Mouse (Mus musculus) ovary, postnatal 36 days (tissue): ENCODE measurements around the gene Spsb2.
"Not testable (repeated sequence)": the region's sequence is repeated elsewhere in the genome, so short reads cannot be mapped to it uniquely, and the experiment has no call there.

Experiments
- DNase-seq: peaks from one replicate; pipeline ENCODE4 v3.0.0; 2022; ENCODE audit warnings: low spot score, mixed read lengths

The Spsb2 gene

GRCm38 (mm10) chr6:124808358-124809012 is at the start of gene Spsb2:
TSS of gene Spsb2 (plus strand) at chr6:124808661.
- peak; percentile 80 for DNase-seq

DNA sequence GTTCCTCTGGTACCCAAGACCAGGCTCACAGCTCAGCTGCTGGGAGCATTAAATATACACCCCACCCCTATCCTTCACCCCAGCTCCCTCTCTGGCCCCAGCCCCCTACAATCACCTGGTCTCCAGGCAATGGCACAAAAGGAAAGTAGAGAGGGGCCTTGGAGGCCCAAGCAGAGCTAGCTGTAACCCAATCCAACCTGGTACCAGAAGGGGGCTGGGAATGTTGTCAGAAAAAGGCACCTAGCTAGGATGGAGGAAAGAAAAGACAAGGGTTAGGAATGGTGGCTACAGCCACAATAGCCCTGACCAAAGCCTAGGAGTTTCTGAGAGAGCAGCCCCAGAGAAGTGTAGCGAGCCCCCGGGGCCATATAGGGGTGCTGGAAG is 49.6 kb upstream of the Spsb2 start:
- no peak for DNase-seq

- peak; percentile 80 for DNase-seq
Measured at GRCm38 (mm10) chr6:124759259-124759658, 49.2 kb upstream of the Spsb2 start.

- DNase-seq, result no peak
Measured at GRCm38 (mm10) chr6:124765951-124766350, 42.5 kb upstream of the Spsb2 start.

DNA sequence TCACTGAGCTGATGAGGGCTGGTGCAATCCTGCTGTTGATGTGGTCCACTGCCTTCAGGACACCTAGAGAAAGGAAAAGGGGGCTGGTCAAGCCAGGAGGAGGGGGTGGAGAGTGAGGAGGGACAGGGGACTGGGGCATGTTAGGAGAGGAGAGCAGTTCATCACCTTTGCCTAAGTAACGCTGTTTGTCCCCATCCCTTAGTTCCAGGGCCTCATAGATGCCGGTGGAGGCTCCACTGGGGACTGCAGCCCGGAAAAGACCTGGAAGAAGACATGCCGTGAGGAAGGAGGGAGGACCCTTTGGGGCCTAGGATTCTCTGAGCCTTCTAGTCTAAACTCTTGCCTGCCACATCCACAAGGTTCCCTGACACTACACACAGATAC is 40.9 kb upstream of the Spsb2 start:
- no peak for DNase-seq

DNA sequence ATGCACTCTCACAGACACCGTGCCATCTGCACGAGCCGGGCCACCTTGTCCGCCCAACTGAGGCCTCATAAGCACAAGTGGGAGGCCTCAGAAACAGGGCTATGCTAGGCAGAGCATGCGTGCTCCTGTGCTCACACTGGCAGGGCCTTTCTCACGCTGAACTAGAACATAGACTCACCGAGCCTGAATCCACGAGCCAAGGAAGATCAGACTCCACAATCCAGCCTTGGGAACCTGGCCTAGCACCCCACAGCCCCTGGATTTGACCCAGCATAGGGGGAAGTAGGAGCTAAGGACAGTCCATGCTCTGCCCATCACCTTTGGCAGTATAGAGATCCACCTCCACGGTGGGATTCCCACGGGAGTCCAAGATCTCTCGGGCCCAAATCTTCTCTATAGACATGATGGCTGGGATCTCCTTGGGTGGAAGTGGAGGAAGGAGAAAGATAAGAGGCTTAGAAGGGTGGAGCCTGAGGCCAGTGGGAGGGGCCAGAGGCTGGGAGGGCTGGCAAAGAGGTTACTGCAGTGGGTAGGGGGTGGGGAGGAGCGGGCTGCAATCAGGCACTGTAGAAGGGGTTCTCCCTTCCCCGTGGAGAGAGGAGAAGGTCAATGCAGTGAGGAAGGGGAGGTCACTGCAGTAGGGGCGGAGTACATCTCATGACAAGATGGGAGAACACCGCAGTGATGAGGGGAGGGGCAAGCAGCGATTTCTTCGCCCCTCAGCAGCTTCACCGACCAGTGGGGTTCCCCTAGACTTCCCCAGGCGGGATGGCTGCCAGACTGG is 40.3 kb upstream of the Spsb2 start:
- DNase-seq, result no peak

GRCm38 (mm10) chr6:124768704-124769044 is 39.8 kb upstream of the Spsb2 start:
- no peak for DNase-seq

DNA sequence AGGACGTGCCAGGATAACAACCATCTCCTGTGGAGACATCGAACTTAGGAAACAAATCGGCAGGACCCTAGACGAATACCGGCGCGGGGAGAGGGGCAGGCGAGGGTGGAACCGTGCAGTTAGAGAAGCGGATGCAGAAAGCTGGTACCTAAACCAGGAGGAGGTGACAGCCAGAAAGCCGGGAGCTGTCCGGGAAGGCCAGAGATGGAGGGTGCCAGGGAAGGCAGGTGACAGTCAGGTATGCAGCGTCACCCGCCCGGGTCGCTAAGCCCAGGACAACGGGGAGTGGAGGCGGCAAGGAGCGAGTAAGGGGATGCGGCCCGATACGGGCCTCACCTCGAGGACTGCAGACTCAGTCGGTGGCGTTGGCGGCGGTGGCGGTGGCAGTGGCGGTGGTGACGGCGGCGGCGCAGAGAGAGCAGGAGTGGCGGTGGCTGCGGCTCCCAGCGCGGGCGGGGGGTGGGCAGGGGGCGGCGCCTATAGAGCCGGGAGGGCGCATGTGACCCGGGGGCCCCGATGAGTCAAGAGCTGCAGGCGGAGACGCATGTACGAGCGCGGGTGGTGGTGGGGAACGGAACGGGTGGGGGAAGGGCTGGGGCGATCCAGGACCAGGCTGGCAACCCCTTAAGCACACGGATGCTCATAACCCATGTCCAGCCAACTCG is 39.2 kb upstream of the Spsb2 start, which contains the start of gene Eno2:
Gene Eno2, minus strand, starts transcription at position 573 of the 665 bp plus-strand sequence.
- DNase-seq, result no peak

- DNase-seq, result no peak
Measured at GRCm38 (mm10) chr6:124770013-124770412, 38.4 kb upstream of the Spsb2 start.

DNA sequence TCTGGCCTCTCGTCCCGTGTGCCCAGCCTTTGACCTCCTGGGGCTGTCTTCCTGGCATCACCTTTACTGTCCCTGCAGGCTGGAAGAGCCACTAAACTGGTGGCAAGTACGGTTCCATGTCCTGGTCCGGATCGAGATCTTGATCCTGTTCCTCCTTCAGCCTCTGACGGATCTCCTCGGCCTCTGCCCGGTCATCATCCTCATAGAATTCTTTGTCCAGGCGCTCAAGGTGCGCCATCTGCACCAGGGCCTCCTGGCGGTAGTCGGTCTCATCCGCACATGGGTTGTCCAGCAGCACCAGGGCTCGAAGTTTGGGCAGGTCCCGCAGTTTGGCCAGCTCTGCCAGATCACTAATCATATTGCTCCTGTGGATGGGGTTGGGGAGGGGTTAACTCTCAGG is 38.0 kb upstream of the Spsb2 start:
- DNase-seq, result no peak

GRCm38 (mm10) chr6:124779222-124779983 is 29.1 kb upstream of the Spsb2 start, which contains the start of gene Lrrc23:
TSS of gene Lrrc23 (minus strand) at chr6:124779727.
- peak; percentile 44 for DNase-seq

DNA sequence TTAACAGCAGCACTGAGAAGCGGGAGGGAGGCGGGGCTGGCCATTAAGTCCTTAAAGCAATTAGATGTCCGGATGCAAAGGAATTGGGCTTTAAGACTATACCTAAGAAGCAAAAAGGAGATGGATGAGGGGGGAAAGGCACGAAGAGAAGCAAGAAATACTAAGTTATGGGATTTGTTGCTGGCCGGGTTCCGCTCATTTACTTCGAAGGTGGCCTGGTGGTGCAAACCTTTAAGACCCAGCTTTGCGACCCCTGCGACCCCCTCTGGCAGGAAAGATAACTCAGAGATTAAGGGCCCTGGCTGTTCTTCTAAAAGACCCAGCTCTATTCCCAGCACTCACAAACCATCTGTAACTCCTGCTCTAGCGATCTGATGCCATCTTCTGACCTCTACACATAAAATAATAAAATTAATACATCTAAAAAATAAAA is 28.5 kb upstream of the Spsb2 start:
- DNase-seq, result no peak

DNA sequence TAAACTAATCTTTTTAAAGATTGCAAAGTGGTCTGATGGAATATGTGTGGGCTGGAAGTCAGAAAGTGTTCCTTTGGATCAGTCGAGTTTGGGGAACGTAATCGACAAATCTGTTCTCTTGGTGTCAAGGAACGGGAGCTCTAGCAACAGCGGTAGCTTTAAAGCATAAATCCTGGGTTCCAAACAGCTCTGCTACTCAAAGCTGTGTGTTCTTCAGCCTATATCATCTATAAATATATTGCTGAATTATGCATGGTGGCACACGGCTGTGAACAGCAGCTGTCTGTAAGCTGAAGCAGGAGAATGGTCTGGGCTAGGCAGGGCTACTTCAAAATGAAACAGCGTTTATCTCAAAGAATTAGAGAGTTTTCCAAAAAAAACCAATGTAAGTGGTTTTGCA is 27.5 kb upstream of the Spsb2 start:
- no peak for DNase-seq

DNA sequence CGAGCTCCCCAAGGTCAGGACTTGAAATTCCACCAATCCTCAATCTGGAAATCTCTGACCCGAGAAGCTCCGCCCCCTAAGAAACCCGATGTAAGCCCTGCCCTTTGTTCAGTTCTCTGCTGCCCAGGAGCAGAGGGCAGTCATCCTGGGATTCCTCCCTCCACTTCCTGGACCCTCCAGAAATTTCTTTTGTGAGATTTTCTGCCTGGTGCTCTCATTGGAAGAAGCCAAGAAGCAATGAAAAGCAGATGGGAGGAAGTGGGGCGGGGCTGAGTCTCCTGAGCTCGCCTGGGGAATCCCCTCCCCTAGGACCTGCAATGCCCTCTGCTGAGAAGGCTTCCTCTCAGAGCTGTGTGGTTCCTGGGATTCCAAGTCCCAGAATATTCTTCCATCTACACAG is 26.0 kb upstream of the Spsb2 start:
- no peak for DNase-seq

GRCm38 (mm10) chr6:124786756-124787420 is 21.6 kb upstream of the Spsb2 start:
- no peak for DNase-seq

GRCm38 (mm10) chr6:124787722-124788121 is 20.7 kb upstream of the Spsb2 start:
- no peak for DNase-seq

GRCm38 (mm10) chr6:124789519-124789918 is 18.9 kb upstream of the Spsb2 start:
- DNase-seq, result no peak

DNA sequence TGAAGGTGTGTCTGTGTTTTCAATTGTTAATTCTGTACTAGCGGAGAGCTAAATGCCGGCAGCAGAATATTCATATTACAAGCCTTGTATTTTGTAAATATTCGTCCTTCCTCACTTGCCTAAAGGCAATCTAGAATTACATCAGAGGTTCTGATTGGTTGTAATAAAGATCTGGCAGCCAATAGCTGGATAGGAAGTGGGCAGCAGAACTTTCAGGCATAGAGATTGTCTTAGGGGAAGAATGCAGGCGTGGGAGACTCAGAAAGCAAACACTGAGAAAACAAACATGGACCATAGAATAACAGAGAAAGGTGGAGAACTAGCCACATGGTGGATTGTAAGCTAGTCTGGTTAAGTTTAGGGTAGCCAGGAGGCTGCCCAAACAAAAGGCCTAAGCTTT is 18.3 kb upstream of the Spsb2 start:
- no peak for DNase-seq

DNA sequence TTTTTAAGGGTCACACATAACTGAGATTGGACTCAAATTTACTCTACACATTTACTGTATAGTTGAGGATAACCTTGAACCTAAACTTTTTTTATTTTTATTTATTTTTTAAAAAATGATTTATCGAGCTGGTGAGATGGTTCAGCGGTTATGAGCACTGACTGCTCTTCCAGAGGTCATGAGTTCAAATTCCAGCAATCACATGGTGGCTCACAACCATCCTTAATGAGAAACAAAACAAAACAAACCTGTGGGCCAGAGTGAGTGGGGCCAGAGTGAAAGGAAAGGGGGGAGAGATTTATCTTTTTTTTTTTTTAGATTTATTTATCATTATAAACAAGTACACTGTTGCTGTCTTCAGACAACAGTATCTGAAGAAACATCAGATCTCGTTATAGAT is 16.6 kb upstream of the Spsb2 start:
- DNase-seq, result no peak

GRCm38 (mm10) chr6:124795781-124796180 is 12.7 kb upstream of the Spsb2 start:
- DNase-seq, result no peak

GRCm38 (mm10) chr6:124796200-124796599 is 12.3 kb upstream of the Spsb2 start:
- no peak for DNase-seq

DNA sequence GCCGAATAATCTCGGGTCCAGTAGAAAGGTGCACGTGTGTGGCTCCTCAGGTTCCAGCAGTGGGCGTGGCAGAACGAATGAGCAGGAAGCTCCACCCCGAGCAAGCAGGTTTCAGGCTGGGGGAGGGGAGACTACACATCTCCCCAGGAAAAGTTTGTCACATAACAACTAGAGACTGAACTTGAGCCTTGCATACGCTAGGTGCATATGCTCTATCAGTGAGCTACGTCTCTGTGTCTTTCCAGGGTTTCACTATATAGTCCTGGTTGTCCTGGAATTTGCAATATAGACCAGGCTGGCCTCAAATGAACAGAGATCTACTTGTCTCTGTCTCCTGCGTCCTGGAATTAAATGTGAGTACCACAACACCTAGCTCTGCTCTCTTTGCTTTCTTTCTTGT is 6.1 kb upstream of the Spsb2 start:
- not testable (repeated sequence) for DNase-seq
